Mouse (Mus musculus) heart, postnatal 10 days (tissue): ENCODE results near the gene Eid2b. TPM values are rescaled to one million over a fixed set of nuclear protein-coding genes. Genes with fewer than 3 reads are reported as not detected.
"Not testable (repeated sequence)": the region's sequence is repeated elsewhere in the genome, so short reads cannot be mapped to it uniquely, and the experiment has no call there.

Source experiments
- DNase-seq, 2 experiments: peaks; one replicate each; pipeline ENCODE4 v3.0.0; 2021
- intact Hi-C: fragments of 180-260 bp; cut with DNase I; formaldehyde crosslinking; loops from one replicate; pipeline ENCODE4 v1.15.1; 2025
- total RNA-seq, 2 experiments: library from RNA; stranded (reverse); gene quantifications; 2 replicates each; pipeline ENCODE4 v1.2.3; 2021

Eid2b gene
- 10 to 100 TPM; 10.9 to 11.1 TPM for total RNA-seq

DNA sequence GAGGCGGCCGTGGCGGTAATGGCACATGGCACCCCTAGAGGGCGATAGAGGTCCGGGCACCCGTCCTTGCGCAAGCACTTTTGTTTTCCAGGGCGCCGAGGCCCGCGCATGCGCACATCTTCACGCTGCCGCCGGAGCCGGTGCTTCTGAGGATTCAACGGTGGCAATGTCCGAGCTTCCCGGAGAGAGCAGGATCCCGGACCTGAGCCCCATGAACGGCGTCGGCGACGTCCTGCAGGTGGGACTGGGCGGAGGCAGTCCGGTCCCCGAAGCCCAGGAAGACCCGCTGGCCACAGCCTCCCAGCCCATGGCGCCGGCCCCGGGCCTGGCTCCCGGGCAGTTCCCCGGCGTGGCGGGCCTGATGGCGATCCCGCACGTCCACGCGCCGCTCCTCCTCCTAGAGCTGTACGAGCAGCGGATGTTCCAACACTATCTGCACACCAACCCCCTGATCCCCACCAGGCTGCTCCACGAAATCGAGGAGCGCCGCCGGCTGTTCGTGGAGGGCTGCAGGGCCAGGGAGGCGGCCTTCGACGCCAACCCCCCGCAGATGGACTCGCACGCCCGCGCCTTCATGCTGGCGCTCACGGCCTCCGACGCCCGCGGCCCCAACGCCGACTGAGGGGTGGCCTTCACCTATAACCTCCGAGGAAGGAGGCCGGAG, at the start of gene Eid2b:
Gene Eid2b, plus strand, starts transcription at position 125 of the 664 bp plus-strand sequence.
- intact Hi-C loops, result loop anchor here (2.0 to 10.0 kb wide), 3 partner anchors 23 to 223 kb away; partner anchors contain the start of gene Psmc4
- DNase-seq, result peak; percentile 97

DNA sequence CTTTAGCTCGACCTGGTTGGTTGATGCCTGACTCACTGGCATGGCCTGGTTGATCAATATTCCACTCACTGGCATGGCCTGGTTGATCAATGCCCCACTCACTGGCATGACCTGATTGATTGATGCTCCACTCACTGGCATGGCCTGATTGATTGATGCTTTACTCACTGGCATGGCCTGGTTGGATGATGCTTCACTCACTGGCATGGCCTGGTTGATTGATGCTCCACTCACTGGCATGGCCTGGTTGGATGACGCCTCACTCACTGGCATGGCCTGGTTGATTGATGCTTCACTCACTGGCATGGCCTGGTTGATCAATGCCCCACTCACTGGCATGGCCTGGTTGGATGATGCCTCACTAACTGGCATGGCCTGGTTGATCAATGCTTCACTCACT, 33.6 kb upstream of the Eid2b start:
- intact Hi-C loops, DNase-seq: not testable (repeated sequence)

DNA sequence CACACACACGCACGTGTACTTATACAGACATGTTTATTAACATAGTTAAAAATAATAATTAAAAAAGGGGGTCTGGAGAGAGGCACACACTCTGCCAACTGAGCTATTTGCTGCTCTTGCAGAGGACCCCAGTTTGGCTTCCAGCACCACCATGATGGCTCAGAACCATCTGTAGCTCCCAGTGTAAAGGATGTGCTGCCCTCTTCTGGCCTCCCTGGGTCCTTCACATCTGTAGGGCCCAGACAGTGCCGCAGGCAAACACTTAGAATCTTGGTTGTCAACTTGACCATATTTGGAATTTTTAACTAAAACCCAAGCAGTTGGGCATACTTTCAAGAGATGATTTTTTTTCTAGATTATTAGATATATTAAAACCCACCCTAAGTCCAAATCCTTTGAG, 28.6 kb upstream of the Eid2b start:
- no peak for DNase-seq
- intact Hi-C loops, result no loop called here

DNA sequence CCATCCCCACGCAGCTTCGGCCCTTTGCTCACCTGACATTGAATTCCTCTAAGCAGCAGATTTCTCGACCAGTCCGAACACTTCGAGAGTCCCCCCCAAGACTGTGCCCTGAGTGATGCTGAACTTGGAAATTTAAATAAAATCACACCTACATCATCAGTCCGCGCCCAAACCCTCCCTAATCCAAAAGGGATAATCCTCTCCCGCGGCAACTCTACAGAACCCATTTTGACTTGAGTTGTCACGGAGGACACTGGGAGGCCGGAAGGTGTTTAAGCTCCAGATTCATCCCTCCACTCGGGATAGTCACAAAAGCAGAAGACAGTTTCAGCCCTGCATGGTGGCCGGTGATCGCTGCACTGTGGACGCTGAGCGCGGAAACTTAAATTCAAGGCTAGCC, 25.6 kb upstream of the Eid2b start:
- no peak for DNase-seq
- intact Hi-C loops, result no loop called here

DNA sequence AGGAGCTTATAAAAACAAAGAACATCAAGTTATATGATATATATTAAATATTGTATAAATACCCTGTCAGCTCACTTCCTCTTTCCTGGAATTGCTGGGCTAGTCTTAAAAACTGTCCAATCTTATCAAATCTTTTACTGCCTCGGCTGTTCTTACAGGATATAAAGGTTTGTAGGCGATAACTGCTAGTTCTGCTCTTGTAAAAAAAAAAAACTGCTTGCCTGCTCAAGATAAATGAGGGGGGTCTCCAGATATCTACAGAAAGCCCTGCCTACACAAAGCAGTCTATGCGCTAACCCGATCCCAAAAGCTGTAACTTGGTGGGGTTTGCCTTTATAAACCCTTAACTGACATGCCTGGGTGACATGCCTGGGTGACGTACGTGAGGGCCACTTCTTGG, 22.9 kb upstream of the Eid2b start:
- DNase-seq, result no peak
- intact Hi-C loops, result no loop called here

DNA sequence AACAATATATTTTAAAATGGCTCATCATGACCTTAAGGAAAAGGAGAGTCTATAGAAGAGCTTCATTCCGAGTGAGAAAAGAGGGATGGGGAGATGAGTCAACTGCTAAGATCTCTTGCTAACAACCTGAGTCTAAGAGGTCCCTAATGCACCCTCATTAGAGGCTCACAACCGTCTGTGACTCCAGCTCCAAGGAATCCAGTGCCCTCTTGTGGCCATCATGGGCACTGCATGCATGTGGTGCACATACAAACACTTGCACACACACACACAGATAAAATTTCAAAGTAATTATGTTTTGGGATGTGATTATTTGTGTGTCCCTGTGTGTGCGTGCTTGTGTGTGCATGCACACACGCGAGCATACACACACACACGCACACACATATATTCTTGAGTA, 22.1 kb upstream of the Eid2b start:
- intact Hi-C loops, result no loop called here
- no peak for DNase-seq

DNA sequence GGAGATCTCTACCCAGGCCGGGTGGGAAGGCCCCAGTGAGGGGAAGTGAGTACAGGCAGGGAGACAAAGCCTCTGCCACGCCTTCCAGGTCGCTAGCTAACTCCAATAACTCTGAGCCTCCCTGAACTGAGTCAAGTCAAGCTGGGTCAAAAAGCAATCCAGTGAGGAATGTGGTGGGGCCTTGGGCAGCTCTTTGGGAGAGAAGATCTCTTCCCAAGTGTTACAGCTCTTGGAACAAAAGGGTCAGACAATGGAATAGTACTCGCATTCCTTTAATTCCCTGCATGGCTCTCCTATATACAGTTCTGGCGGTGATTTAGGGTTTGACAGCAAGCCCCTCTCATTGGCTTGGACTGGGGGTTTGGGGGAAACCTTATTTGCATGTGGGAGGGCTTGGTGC, 14.7 kb upstream of the Eid2b start:
- no peak for DNase-seq
- intact Hi-C loops, result no loop called here

DNA sequence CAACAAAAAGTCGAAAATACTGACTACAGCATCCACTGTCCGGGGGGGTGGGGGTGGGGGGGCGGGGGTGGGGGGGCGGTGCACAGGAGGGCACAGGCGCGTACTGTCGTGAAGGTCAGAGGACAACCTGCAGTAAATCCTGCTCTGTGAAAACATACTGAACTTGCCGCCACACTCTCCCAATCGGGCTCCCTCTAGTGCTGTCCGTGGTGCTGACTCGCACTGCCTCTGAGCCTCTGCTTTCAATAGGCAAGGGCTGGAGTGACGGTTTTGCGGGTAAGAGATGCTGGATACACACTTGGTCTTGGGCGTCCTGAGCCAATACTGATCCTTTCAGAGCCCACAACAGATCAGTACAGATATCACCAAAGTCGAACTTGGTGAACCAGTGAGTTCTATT, 13.8 kb upstream of the Eid2b start:
- intact Hi-C loops, result no loop called here
- peak; percentile 78 to 88 for DNase-seq

DNA sequence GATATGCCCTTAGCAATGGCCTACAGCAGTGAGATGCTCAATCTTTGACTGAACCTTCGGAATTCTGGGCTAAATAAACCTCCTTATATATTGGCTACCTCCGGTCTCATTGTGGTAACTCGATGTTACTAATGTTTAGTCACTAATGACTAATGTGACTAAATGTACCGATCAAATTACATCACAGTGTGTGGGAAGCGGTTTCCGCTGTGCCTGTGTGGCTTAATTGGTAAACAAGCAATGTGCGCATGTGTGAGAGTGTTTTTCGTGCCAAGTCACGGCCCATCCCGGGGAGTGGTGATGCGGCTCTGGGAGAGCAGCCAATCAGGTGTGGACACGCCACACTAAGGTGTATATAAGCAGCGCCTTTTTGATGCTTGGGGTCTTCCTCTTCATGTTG, 12.1 kb upstream of the Eid2b start:
- DNase-seq, result no peak
- intact Hi-C loops, result no loop called here

DNA sequence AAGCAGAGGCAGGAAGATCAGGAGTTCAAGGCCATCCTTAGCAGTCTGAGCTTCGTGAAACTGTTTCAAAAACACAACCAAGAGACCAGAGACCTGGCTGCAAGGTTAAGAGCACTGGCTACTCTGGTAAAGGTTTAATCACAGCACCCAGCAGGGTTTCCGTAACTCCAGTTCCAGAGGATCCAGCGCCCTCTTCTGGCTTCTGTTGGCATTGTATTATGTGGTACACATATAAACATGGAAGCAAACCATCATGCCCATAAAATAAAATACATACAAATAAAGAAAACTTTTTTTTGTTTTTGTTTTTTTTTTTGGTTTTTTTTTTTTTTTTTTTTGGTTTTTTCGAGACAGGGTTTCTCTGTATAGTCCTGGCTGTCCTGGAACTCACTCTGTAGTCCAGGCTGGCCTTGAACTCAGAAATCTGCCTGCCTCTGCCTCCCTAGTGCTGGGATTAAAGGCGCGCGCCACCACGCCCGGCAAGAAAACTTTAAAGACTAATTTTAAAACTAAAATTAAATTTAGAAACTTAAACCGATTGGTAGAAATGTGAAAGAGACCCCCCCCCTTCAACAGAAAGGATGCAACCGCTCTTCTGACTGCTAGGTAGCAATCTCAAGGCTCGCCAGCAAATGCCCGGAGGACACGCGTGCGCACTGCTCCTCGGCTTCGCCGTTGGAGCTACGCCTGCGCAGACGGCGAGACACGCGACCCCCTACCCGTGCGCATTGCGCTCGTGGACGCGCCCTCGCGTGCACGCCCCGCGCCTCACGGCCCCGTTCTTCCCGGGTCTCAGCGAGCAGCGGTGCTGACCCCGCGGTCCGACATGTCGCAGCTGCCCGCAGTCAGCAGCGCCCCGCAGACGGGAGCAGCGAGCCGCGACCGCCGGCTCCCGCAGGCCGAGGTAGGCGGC, 10.2 kb upstream of the Eid2b start, which contains the start of gene Eid2:
Gene Eid2, plus strand, starts transcription at position 753 of the 913 bp plus-strand sequence.
- DNase-seq, result peak; percentile 88 to 89
- intact Hi-C loops, result no loop called here

DNA sequence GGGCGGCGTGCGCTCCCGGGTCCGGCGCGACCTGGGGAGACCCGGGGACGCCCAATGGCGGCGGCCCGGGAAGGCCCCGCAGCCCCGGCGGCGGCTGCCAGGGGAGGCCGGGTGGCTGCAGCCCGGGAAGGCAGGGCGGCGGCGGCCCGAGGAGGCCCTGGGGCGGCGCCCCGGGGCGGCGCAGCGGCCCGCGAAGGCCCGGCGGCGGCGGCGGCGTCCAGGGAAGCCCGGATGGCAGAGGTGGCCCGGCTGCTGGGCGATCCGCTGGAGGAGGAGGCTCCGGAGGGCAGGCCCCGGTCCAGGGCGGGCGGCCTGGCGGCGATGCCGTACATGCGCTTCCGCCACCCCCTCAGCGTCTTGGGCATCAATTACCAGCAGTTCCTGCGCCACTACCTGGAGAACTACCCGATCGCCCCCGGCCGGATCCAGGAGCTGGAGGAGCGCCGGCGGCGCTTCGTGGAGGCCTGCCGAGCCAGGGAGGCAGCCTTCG, 9.5 kb upstream of the Eid2b start:
- intact Hi-C loops, result no loop called here
- DNase-seq, result peak; percentile 65 to 69

DNA sequence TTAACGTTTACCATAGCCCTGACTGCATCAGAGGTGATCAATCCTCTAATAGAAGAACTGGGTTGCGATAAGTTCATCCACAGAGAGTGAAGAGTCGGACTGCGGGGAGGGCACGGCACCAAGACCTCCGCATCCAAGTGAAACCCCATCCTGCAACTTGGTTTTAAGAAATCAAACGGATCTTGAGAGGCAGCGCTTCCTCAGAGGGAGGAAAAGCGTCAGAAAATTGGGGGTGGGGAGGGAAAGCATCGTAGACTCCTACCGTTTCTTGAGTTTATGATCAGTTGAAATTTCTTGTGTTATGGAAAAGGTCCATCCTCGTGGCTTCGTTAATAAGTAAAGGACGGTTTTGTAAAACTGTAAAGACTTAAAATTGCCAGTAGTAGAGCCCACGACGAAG, 9.0 kb upstream of the Eid2b start:
- DNase-seq, result no peak
- intact Hi-C loops, result no loop called here

DNA sequence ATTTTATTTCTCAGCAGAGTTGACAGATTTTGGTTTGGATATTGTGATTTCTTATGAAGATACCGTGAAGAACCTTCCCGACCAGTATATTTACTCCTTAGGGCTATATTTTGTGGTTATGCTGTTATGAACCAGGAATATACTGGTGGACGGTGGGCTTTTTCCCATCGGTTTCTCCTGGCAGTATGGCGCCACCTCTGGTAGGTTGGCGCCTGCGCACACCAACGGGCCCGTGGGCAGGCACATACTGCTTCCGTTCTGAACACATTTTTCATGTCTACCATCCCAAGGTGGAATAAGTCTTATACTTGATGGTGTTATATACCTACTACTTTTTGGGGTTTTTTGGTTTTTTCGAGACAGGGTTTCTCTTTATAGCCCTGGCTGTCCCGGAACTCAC, 8.2 kb upstream of the Eid2b start:
- intact Hi-C loops, result no loop called here
- DNase-seq, result no peak

DNA sequence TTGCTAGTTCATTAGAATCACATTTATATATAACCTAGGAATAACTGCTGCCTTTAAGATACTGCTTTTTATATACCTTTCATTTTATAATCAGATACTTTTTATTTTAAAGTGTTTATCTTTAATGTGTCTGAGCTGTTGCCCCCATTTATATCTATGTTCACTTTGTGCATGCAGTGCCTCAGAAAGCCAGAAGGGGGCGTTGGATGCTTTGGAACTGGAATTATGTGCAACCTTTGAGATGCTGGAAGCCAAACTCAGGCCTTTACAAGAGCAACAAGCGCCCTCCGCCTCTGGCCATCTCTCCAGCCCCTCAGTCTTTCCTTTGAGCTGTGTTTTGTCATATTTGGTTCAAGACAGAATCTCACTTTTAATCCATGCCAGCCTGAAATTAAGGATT, 5.8 kb upstream of the Eid2b start:
- no peak for DNase-seq
- intact Hi-C loops, result loop anchor here (10.0 kb wide), 1 partner anchor 217 kb away; the partner anchor contains the start of gene Psmc4

DNA sequence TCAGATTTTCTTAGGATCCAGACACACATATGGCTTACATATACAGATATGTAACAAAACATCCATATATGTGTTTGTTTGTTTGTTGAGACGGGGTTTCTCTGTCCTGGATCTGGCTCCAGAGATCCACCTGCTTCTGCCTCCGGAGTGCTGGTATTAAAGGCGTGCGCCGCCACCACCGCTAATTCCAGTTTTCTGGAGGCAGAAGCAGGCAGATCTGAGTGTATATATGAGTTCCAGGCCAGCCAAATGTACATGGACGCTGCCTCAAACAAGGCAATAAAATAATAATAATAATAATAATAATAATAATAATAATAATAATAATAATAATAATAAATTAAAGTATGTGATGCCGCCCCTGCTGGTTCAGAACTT, 313 bp upstream of the Eid2b start:
- intact Hi-C loops, result loop anchor here (2.0 to 10.0 kb wide), 2 partner anchors 66 to 222 kb away; partner anchors contain the start of gene Psmc4
- DNase-seq, result no peak

DNA sequence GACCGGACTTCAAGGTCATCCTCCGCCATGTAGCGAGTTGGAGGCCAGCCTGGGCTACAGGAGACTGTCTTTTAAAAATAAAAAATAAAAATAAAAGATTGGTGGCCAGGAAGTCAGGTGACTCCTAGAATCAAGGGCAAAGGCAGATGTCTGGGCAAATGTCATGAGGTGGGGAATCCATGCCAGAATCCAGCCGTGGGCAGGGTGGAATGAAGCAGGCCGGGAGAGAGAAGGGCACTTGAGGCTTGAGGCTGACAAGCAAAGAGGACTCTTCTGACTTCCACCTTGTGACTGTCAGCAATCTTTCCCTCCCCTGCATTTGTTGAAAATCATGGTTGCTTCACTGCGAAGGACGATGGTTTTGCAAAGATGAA, 727 bp downstream of the Eid2b start:
- DNase-seq, result peak in 1 of 2 experiments; percentile 25
- intact Hi-C loops, result loop anchor here (2.0 to 10.0 kb wide), 2 partner anchors 23 to 223 kb away; partner anchors contain the start of gene Psmc4

DNA sequence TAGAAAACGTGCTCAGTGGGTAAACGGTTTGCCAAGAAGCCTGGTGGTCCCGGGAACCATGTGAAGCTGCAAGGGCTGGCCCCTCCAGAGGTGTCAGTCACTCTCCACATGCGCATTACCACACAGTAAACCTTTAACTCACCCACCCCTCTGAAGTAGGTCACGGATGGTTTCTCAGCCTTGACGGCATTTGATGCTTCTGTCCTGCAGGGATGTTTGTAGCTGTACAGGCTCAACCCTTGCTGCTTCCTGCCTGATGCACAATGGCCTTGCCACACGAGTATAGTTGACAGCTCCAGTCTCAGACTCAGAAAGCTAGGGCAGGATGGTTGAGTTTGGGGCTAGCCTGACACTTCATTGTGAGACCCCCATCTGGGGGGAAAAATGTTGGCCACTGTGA, 3.1 kb downstream of the Eid2b start:
- DNase-seq, result no peak
- intact Hi-C loops, result no loop called here

DNA sequence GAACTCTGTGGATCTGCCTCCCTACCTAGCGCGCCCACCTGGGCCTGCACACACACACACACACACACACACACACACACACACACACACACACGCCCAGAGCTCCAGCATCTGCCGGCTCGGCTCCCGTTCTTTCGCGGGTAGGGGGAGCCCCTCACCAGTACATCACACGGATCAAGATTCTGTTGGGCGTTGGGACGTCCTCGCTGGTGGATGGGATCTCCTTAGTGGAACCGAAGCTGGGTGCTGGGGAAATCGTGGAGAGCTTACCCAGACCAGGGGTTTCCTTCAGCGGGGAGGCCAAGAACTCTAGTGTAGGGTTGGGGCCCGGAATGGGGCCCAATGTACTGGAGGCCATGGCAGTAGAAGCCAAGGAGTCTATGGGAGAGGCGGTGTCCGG, 12.6 kb downstream of the Eid2b start:
- DNase-seq, result no peak
- intact Hi-C loops, result no loop called here

DNA sequence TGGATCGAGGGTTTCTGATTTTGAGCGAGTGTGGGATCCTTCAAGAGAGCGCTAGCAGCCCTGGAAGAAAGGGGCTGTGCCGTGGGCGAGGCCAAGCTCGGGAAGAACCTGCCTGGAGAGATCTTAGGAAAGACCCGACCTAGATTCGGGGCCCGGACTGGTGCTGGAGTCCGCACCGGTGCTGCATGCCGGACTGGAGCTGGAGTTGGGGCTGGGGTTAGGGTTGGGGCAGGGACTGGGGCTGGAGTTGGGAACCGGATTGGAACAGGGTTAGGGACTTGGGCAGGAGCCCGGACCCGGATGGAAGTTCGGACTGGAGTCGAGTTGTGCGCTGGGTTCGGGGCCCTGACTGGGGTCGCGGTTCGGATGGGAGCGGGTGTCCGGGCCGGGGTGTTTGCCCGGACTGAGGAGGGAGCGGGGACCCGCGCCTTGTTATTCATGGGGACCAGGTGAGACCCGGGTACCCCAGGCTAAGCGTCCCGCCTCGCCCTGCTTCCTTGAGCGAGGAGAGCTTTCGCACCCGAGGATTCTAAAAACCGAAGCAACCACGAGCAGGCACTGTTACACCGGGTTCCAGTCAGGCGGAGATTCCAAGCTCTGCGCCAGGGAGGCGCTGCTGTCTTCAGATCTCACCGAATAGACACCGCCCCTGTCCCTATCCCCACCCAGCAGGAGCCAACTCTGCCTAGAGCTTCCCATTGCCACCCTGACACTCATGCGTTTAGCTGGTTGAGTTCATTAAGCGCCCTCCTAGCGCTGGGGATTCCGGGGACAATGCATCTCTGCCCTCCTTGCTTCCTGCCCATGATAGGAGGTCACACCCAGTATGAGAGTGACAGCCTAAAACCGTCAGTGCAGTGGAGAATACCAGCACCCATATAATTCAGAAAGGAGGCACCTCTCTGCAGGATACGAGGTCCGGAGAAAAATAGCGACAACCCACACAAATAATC, 13.4 kb downstream of the Eid2b start, which contains the start of gene Selenov:
Gene Selenov, minus strand, starts transcription at position 549 of the 953 bp plus-strand sequence.
- peak in 1 of 2 experiments; percentile 27 for DNase-seq
- intact Hi-C loops, result no loop called here

DNA sequence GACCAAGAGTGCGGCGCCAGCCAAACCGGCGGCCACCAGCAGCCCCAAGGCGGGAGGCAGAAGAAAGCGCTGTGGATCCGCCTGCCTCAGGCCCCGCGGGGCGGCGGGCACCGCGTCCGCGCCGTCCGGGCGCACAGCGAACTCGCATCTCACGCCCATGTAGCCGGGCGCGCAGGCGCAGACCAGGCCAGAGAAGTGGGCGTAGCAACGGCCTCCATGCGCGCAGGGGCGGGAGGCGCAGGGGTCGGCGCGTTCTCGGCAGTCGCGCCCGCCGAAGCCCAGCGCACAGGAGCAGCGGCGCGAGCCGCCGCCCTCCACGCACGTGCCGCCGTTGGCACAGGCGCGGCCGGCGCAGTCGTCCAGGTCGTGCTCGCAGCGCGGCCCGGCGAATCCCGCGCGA, 16.9 kb downstream of the Eid2b start:
- peak; percentile 53 to 68 for DNase-seq
- intact Hi-C loops, result no loop called here
